Mouse (Mus musculus) brain, embryonic 14.5 days (tissue): ENCODE measurements around the gene Capn8.

ENCODE experiments used
- CTCF ChIP-seq: fragments of 200-500 bp; IDR thresholded peaks from 2 replicates; pipeline ENCODE4 v1.5.1; 2012; ENCODE audit warnings: inconsistent platforms, mild to moderate bottlenecking, moderate library complexity, borderline replicate concordance; ENCODE audit not compliant: insufficient read depth, insufficient read length; ENCODE audit errors: extremely low read depth
- POLR2A ChIP-seq: fragments of 200-500 bp; IDR thresholded peaks from 2 replicates; pipeline ENCODE4 v1.6.1; 2012; ENCODE audit warnings: mild to moderate bottlenecking, inconsistent platforms, borderline replicate concordance; ENCODE audit not compliant: poor library complexity, insufficient read depth, insufficient read length, severe bottlenecking; ENCODE audit errors: extremely low read depth

DNA sequence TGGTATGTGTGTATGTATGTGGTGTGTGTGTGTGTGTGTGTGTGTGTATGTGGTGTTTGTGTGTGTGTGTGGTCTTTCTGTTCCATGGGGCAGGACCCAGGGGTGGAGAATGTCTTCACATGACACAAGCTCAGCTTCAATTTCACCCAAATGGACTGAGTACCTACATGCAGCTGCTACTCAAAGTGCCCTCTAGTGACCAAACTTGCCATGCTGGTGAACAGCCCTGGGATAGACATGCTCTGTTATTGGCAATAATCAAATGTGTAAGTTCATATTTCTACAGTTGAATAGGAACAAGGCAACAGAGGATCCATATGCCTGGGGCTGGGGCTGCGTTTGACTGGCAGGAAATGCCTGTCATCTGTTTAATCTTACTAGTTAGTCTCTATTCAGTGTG is 50.7 kb downstream of the Capn8 start:
- TF ChIP-seq CTCF (peak; percentile 32; the same call in 1 of the 2 replicates), POLR2A (no peak)
